Mouse (Mus musculus) monocyte, adult 2 months (primary cell): ENCODE measurements around the gene Hoxc12.

Experiments used
- DNase-seq, 2 experiments: peaks; one replicate each; pipeline ENCODE4 v3.0.0; 2022; ENCODE audit warnings: low spot score in 2 of 2, low read depth in 1 of 2

Gene Hoxc12

GRCm38 (mm10) chr15:102936279-102936972, at the start of gene Hoxc12:
TSS of gene Hoxc12 (plus strand) at chr15:102936757.
- DNase-seq, result no peak

DNA sequence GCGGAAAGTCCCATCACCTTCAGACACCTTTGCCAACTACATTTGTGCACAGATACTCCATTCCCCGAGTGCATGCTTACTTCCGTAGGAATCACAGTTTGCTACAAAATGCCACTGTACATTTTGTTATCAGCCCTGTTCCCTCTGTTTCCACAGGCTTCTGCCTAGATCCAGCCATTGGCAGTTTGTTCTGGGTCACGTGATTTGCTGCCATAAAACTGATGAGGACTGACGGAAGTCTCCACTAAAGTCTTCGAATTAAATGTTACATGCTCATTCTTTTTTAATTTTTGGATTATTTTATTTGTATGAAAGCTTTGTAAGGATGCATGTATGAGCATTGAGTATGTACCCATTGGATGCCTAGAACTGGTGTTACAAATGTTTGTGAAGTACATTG, 41.4 kb upstream of the Hoxc12 start:
- no peak for DNase-seq

DNA sequence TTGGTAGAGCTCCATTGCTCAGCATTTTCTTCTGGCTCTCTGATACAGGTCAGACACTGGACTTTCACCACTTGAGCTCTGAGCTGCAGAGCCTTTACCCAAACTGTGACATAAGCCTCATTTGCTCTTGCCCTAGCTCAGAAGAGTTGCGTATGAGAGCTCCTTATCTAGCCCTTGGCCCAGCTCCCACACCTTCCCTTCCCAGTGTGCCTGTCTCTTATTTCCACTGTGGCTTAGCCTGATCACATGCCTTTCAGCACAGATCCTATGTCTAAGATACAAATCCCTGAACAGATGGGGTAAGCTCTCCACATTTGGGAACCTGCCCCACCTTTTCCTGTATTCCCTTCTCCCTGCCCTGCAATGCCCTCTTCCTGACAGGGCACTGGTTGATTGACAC, 31.6 kb upstream of the Hoxc12 start:
- DNase-seq, result no peak

DNA sequence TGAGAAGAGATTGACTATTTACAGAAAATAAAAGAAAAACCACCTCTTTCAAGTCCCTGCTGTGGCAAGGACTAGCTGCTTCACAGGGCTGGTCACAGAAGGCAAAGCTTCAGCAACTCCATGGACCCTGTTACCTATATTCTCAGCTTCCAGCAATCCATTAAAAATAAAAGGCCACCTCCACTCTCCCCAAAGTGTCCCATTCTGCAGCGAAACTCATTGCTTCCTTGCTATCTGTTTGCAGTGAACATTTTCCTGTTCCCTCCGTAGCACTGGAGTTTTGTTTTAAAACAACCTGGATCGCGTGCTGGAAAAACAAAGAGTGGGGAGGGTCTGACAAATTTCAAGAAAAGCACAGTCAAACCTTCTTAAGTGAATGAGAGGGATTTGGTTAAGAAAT, 27.0 kb upstream of the Hoxc12 start:
- no peak for DNase-seq

DNA sequence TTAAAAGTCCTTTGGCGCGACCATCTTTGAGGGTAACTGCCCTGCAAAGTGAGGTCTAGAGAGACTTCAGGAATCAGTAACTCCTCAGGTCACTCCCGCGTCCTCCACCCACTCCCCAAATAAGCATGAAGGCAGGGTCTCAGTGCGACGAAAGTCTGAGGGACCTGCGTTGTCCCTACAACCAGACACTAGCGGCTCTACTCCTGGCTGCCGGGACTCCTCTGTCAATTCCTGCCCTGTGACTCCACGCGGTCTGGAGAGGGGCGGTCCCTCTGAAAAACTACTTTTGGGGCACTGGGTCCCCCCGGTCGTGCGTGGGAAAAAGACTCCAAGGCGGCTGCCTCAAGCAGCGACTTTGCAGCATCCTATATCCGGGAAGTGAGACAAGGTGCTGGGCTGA, 26.5 kb upstream of the Hoxc12 start:
- no peak for DNase-seq

GRCm38 (mm10) chr15:102910496-102911095, 26.0 kb upstream of the Hoxc12 start:
- DNase-seq, result no peak

GRCm38 (mm10) chr15:102913038-102913585, 23.4 kb upstream of the Hoxc12 start:
- DNase-seq, result no peak

- no peak for DNase-seq
These were observed 18.5 kb upstream of the Hoxc12 start for GRCm38 (mm10) chr15:102917972-102918572.

DNA sequence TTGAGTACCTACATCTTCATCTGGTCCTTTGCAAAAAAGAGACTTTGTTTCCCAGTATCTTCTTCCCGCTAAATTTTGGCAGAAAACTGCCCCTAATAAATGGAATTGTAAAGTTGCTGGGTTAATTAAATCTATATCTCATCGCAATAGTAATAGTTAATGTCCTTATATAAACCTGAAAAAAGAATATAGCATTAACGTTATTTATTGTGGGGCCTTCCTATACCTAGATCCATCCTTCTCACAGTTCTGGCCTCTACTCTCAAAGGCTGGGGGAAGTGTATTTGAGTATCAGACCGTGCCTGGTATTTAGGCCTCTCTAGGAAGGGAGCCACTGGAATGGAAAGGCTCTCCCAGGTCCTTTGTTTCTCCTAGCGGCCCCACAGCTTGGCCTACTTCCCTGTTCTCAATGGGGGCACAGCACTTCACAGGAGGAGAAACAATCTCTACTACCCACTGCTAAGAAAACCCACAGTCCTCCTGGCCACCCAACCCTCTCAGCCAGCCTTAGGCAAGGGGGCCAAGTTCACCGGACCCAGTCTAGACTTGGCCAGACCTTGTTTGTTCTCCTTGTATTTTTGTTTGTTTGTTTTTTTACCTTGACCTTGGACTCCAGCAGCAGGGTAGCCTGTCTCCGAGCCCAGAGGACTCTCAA, 17.8 kb upstream of the Hoxc12 start:
- no peak for DNase-seq

DNA sequence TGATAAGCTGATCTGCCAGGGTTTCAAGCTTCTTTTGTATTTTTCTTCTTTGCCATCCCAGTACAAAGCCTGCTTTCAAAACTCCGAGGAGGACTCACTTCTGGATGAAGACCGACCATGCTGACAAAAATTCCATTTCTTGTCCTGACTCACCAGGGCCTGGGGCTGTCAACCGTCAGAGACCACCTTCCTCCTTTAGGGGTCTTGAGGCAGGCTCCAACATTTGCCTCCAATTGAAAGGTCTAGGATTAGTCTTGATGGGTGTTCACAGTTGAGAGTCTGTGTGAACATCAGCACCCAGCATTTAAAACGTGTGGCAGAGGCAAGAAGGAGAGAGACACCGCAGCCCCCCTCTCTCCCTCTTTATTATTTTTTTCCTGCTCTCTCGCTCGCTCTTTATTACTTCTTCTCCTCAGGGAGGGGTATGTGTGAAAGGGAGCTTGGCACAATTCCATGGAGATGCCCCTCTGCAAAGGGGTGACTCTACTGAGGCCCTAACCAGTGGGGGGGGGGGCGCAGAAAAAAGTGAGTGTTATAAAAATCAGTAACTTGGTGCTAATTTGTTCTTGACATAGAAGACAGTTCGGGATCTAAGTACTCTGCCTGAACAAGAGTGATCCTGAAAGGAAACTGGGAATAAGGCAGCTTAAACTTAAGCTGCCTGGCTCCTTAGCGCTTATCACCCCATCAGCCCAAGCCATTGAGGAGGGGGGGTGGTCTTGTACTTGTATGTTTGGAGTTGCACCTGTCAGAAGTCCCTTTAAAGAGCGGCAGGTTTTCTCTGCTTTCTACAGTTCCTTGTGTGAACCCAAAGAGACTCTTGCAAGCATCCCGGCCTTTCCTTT, 17.0 kb upstream of the Hoxc12 start:
- no peak for DNase-seq

- DNase-seq, result no peak
These were observed 15.9 kb upstream of the Hoxc12 start for GRCm38 (mm10) chr15:102920619-102921018.

GRCm38 (mm10) chr15:102921053-102922011, 15.2 kb upstream of the Hoxc12 start, which contains the start of gene Hoxc13:
TSS of gene Hoxc13 (plus strand) at chr15:102921103.
- no peak for DNase-seq

- no peak for DNase-seq
These were observed 14.6 kb upstream of the Hoxc12 start for GRCm38 (mm10) chr15:102922012-102922362.

DNA sequence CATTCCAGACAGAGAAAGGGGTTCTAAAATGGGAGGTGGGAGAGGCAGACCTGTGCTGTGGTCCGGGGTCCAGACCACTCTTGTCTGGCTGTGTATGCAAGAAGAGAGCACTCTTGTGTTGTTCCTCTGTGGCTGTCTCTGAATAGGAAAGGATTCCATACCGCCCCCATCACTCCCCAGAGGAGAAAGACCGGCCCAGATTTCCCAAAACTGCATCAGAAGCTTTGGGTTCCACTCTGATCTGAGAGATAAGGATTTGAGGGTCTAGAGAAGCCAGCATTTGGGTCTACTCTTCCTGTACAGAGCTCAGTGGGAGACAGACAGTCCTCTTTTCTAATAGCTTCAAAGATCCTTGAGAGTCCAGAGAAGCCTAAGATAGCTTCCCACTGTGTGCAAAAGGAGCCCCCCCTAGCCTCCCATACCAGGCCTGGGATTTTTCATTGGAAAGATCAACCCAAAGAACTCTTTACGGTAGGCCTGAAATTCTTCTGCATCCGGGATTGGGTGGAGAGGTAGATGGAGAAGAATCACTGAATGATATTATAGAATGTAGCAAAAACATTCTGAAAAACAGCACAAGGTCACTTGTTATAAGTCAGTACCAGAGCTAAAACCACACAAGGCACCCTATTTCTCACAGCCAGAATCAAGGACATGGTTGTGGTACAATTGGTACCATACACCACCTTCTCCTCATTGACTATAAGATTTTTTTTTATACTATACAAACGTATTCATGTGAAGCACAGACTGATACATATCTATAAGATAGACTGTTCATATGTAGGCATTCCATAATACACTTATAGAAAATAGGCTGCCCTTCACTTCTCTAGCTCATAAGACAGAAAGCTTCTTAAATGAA, 13.7 kb upstream of the Hoxc12 start:
- DNase-seq, result no peak

DNA sequence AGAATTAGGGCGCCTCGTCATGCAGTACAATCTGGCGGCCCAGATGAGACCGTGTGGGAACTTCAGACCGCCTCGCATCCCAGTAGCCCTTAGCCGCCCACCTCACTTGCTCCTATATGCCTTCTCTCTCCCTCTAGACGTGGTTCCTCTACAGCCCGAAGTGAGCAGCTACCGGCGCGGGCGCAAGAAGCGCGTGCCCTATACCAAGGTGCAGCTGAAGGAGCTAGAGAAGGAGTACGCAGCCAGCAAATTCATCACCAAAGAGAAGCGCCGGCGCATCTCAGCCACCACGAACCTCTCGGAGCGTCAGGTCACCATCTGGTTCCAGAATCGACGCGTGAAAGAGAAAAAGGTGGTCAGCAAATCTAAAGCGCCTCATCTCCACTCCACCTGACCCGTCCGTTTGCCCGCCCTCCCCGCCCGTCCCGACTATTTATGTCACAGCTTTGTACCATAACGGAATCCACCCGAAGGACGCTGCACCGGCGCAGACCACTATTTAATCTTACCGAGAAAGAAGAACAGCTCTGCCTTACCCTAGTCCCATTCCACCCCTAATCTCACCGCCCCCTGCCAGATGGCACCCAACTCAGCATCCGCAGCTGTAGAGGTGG, 9.4 kb upstream of the Hoxc12 start:
- DNase-seq, result no peak

DNA sequence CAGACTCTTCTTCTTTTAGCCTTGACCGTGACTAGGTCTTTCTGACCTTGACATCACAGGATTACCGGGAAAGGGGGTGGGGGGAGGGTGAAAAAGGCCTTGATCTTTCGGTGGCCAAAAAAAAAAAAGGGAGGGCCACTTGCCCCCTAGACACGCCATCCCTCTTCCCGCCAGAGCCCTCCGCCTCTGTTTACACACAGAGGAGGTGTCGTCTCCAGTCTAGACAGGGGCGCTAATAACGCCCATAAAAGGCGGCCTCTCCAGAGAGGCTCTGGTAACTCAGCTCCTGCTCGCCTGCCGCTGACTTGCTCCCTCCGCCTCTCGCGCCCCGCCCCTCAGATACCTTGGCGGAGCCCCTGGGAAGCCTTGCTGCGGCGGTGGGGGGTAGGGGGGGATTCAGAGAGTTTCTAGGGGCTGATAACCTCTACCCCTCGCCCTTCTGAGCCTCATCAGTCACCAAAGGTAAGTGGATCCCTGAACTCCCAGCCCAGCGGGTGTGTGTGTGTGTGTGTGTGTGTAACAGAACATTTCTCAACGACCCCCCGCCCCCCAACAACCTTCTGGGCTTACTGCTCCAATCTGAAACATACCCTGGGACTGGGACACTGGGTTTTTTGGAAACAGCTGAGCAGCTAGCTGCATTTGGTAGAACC, 4.7 kb upstream of the Hoxc12 start:
- no peak for DNase-seq

- DNase-seq, result no peak
These were observed 2.1 kb upstream of the Hoxc12 start for GRCm38 (mm10) chr15:102934438-102934837.

- no peak for DNase-seq
These were observed 1.7 kb upstream of the Hoxc12 start for GRCm38 (mm10) chr15:102934897-102935296.
